Mouse (Mus musculus): ENCODE results near the gene Pappa2. TPM values are rescaled to one million over a fixed set of nuclear protein-coding genes. Genes with fewer than 3 reads are reported as not detected.
A peak's percentile ranks its signal among the peaks of the same experiment; 100 is the strongest.

The Pappa2 gene
- 0.04 and 0.14 TPM in 2 replicates for polyA plus RNA-seq (2014; fragmentation: Nextera tagmentation; extraction: Ambion mirVana)

DNA sequence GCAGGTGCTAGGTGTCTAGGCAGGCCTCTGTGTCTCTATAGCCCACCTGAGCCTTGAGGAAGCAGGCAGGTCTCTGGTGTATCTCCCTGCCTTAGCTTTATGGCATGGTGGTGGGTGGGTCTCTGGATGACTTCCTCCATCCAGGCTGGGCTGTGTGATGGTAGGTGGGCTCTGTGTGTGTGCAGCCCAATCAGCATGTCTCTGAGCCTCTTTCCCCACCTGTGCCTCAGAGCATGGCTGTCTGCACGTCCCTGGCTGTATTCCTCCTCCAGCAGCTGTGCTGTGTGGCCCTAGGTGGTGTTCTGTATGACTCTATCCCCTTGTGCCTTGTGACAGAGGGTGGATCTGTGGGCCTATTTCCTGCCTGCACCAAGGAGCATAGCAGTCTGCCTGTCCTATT is at the start of gene Pappa2:
Gene Pappa2, minus strand, starts transcription at position 101 of the 400 bp plus-strand sequence.
- no peak within 1 kb of the TSS for H3K4me3 ChIP-seq (ENCODE audit: low read depth, low read length)
- H3K4me2 ChIP-seq (ENCODE audit: low read length) = no peak within 1 kb of the TSS
- no peak within 1 kb of the TSS for H3K27ac ChIP-seq (ENCODE audit: low read depth)
- DNase-seq (ENCODE audit: low spot score) (no peak), ATAC-seq (replicated peaks; ENCODE audit: low FRiP score, low TSS enrichment, low read depth) (no peak)
- no peaks in the 10 kb centered on the region for H3K9me3 ChIP-seq (ENCODE audit: control insufficient read depth, low read length)
- no peaks in the 10 kb centered on the region for H3K27me3 ChIP-seq (replicated peaks; ENCODE audit: control insufficient read depth, insufficient read depth, low read length)
- no peaks in the 10 kb centered on the region for H3K36me3 ChIP-seq (ENCODE audit: control insufficient read depth, insufficient read depth, low read length)
- H3K9ac ChIP-seq (ENCODE audit: low read length) = no peak within 1 kb of the TSS
- no peaks in the 10 kb centered on the region for H3K4me1 ChIP-seq (replicated peaks; ENCODE audit: control insufficient read depth, insufficient read depth, low read length)
- WGBS = 46% methylated on average over 1 of the region's 1 CpGs

DNA sequence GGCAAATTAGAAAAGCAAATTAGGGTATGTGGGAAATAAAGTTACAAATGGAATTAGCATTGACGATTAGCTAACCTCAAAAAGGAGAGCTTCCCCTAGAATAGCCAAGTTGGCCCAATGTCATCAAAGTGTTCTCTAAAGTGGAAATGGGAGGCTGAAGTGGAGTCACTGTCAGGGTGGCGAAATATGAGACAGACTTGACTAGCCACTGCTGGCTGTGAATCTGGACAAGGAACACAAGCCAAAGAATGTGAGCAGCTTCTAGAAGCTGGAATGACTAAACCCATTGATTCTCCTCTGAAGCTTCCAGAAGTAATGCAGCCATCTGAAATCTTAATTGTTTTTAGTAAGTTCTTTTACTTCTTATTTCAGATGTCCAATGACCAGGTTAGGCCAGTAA is 48.8 kb upstream of the Pappa2 start:
- DNase-seq (ENCODE audit: low spot score) (no peak), ATAC-seq (replicated peaks; ENCODE audit: low FRiP score, low TSS enrichment, low read depth) (no peak)
- no peaks in the 10 kb centered on the region for H3K4me1 ChIP-seq (replicated peaks; ENCODE audit: control insufficient read depth, insufficient read depth, low read length)
- no peaks in the 10 kb centered on the region for H3K9me3 ChIP-seq (ENCODE audit: control insufficient read depth, low read length)
- H3K4me3 ChIP-seq (ENCODE audit: low read depth, low read length) = no peak overlapping the region
- H3K27ac ChIP-seq (ENCODE audit: low read depth) = no peak overlapping the region
- H3K27me3 ChIP-seq (replicated peaks; ENCODE audit: control insufficient read depth, insufficient read depth, low read length) = no peaks in the 10 kb centered on the region
- H3K4me2 ChIP-seq (ENCODE audit: low read length) = no peak overlapping the region
- H3K36me3 ChIP-seq (ENCODE audit: control insufficient read depth, insufficient read depth, low read length) = no peaks in the 10 kb centered on the region
- WGBS = 95% methylated on average over 2 of the region's 2 CpGs
- no peak overlapping the region for H3K9ac ChIP-seq (ENCODE audit: low read length)

DNA sequence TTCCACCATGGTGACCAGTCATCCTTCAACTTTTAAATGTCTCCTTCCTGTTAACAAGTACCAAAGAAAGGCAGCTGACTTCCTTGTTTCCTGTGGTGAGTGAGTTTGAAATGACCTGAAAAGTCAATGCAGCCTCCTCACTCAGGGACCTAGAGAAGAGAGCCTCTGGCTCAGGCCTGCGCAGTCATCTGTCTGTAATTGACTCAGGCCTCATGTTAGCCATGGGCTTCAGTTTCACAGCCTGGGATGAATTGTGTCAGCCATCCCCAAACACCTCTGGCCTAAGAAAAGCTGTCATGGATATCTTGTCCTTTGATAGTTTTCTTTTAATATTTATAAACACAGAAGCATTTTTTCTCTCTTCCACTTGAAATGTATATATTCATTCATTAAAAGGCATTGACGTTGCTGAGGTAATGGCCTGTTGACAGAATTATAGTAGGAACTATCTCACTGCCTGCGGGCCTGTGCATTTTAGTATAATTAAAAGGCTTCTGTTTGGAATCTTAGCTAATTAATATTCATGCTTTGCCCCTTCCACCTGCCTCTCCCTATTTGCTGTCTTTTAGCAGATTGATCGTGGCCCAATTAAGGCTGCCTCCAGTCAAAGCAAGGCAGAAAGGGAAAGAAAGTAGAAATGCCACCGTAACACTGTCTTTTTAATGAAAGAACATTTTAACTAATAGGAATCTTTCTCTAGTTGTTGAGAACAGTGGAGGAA is 34.8 kb upstream of the Pappa2 start:
- no peaks in the 10 kb centered on the region for H3K4me1 ChIP-seq (replicated peaks; ENCODE audit: control insufficient read depth, insufficient read depth, low read length)
- H3K9ac ChIP-seq (ENCODE audit: low read length) = no peak overlapping the region
- no peak for DNase-seq (ENCODE audit: low spot score)
- no peaks in the 10 kb centered on the region for H3K27me3 ChIP-seq (replicated peaks; ENCODE audit: control insufficient read depth, insufficient read depth, low read length)
- H3K27ac ChIP-seq (ENCODE audit: low read depth) = no peak overlapping the region
- WGBS = 80% methylated on average over 5 of the region's 5 CpGs
- no peak for ATAC-seq (replicated peaks; ENCODE audit: low FRiP score, low TSS enrichment, low read depth)
- no peaks in the 10 kb centered on the region for H3K36me3 ChIP-seq (ENCODE audit: control insufficient read depth, insufficient read depth, low read length)
- H3K9me3 ChIP-seq (ENCODE audit: control insufficient read depth, low read length) = no peaks in the 10 kb centered on the region
- no peak overlapping the region for H3K4me2 ChIP-seq (ENCODE audit: low read length)
- H3K4me3 ChIP-seq (ENCODE audit: low read depth, low read length) = no peak overlapping the region

DNA sequence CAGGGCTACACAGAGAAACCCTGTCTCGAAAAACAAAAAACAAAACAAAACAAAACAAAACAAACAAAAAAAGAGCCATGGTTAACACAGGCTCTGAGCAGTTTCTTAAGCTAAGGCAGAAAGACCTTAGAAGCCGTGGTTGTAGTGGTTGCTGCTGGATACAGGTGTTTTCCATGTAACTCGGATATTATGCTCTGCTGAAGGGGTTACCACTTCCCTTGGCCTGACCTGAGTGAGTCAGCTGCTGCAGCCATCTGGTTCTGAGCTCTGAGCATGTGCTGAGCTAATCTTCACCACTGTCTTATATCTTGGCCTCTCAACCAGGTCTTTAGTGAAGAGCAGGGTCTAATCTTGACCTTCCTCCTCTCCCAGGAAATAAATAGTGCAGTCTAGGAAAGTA is 6.8 kb upstream of the Pappa2 start:
- no peak overlapping the region for H3K4me3 ChIP-seq (ENCODE audit: low read depth, low read length)
- DNase-seq (ENCODE audit: low spot score) = no peak
- H3K36me3 ChIP-seq (ENCODE audit: control insufficient read depth, insufficient read depth, low read length) = no peaks in the 10 kb centered on the region
- H3K9me3 ChIP-seq (ENCODE audit: control insufficient read depth, low read length) = no peaks in the 10 kb centered on the region
- no peak overlapping the region for H3K9ac ChIP-seq (ENCODE audit: low read length)
- ATAC-seq (replicated peaks; ENCODE audit: low FRiP score, low TSS enrichment, low read depth) = no peak
- H3K4me2 ChIP-seq (ENCODE audit: low read length) = no peak overlapping the region
- no peaks in the 10 kb centered on the region for H3K27me3 ChIP-seq (replicated peaks; ENCODE audit: control insufficient read depth, insufficient read depth, low read length)
- no peaks in the 10 kb centered on the region for H3K4me1 ChIP-seq (replicated peaks; ENCODE audit: control insufficient read depth, insufficient read depth, low read length)
- WGBS = 76% methylated on average over 3 of the region's 3 CpGs
- H3K27ac ChIP-seq (ENCODE audit: low read depth) = no peak overlapping the region

DNA sequence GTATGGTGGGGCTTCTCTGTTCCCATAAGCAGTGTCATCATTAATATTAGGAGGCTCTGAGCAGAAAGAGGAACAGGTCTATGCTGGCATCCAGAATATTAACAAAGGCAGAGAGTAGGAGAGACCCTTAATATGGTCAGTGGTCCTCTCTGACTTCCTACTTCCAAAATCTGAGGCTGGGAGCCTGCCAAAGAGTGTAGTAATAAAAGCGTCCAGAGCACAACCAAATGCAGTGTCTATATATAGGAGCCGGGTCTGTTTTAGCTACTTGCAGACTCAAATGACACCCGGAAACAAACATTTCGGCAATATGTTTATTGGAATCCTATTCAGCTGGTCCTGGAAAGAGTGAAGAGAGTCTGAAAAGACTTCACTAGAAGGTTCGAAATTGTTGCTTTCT is 17.9 kb downstream of the Pappa2 start:
- H3K9me3 ChIP-seq (ENCODE audit: control insufficient read depth, low read length) = no peaks in the 10 kb centered on the region
- no peak overlapping the region for H3K4me3 ChIP-seq (ENCODE audit: low read depth, low read length)
- no peaks in the 10 kb centered on the region for H3K4me1 ChIP-seq (replicated peaks; ENCODE audit: control insufficient read depth, insufficient read depth, low read length)
- H3K27me3 ChIP-seq (replicated peaks; ENCODE audit: control insufficient read depth, insufficient read depth, low read length) = no peaks in the 10 kb centered on the region
- H3K27ac ChIP-seq (ENCODE audit: low read depth) = no peak overlapping the region
- DNase-seq (ENCODE audit: low spot score) (no peak), ATAC-seq (replicated peaks; ENCODE audit: low FRiP score, low TSS enrichment, low read depth) (no peak)
- no peak overlapping the region; the same call in 1 of the 2 replicates for H3K4me2 ChIP-seq (ENCODE audit: low read length)
- WGBS = 39% methylated on average over 5 of the region's 5 CpGs
- H3K36me3 ChIP-seq (ENCODE audit: control insufficient read depth, insufficient read depth, low read length) = no peaks in the 10 kb centered on the region
- no peak overlapping the region for H3K9ac ChIP-seq (ENCODE audit: low read length)

DNA sequence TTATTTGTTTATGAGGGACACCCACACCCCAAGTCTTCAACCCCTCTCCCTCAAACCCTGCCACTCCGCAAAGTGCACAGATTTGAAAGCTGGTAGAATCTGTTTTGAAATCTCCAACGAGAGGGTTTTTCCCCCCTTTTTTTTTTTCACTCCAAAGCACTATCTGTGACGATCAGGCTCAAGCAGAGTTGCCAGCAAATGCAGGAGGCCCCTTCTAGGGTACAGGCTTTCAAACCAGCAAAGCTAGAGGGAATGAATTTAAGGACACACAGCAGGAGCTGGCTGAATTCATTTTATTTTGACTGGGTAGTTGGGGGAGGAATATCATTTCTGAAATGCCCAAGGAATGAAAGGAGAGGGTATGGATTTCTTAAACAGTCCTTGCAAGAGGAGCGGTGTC is 19.3 kb downstream of the Pappa2 start:
- Histone ChIP-seq H3K9me3 (ENCODE audit: control insufficient read depth, low read length) (no peaks in the 10 kb centered on the region), H3K4me1 (replicated peaks; ENCODE audit: control insufficient read depth, insufficient read depth, low read length) (no peaks in the 10 kb centered on the region), H3K4me2 (ENCODE audit: low read length) (no peak overlapping the region; the same call in 1 of the 2 replicates), H3K4me3 (ENCODE audit: low read depth, low read length) (no peak overlapping the region), H3K9ac (ENCODE audit: low read length) (no peak overlapping the region), H3K36me3 (ENCODE audit: control insufficient read depth, insufficient read depth, low read length) (no peaks in the 10 kb centered on the region), H3K27me3 (replicated peaks; ENCODE audit: control insufficient read depth, insufficient read depth, low read length) (no peaks in the 10 kb centered on the region), H3K27ac (ENCODE audit: low read depth) (no peak overlapping the region)
- ATAC-seq (replicated peaks; ENCODE audit: low FRiP score, low TSS enrichment, low read depth) = no peak
- DNase-seq (ENCODE audit: low spot score) = no peak
- 35% methylated on average over 4 of the region's 4 CpGs for WGBS

DNA sequence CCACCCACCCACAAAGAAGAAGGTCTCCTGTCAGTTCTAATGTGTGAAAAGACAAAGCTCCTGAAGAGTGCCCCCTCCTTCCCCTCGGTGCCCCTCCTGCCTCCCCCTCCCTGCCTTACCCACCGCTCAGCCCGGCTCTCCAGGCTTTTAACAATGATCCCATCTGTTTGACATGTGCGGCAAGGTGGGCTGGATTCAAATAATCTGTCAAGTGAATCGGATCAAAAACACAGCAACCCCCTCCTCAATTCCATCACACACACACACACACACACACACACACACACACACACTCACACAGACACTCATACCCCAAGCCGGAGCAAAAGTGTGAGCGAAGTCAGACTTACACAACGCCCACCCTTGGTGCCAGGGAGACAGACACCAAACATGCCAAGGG is 19.7 kb downstream of the Pappa2 start:
- Histone ChIP-seq H3K27ac (ENCODE audit: low read depth) (no peak overlapping the region), H3K4me2 (ENCODE audit: low read length) (peak overlapping the region; percentile 6; the same call in 1 of the 2 replicates), H3K4me1 (replicated peaks; ENCODE audit: control insufficient read depth, insufficient read depth, low read length) (no peaks in the 10 kb centered on the region), H3K9ac (ENCODE audit: low read length) (no peak overlapping the region), H3K36me3 (ENCODE audit: control insufficient read depth, insufficient read depth, low read length) (no peaks in the 10 kb centered on the region), H3K9me3 (ENCODE audit: control insufficient read depth, low read length) (no peaks in the 10 kb centered on the region), H3K27me3 (replicated peaks; ENCODE audit: control insufficient read depth, insufficient read depth, low read length) (no peaks in the 10 kb centered on the region), H3K4me3 (ENCODE audit: low read depth, low read length) (no peak overlapping the region)
- 20% methylated on average over 8 of the region's 8 CpGs for WGBS
- ATAC-seq (replicated peaks; ENCODE audit: low FRiP score, low TSS enrichment, low read depth) (no peak), DNase-seq (ENCODE audit: low spot score) (no peak)

DNA sequence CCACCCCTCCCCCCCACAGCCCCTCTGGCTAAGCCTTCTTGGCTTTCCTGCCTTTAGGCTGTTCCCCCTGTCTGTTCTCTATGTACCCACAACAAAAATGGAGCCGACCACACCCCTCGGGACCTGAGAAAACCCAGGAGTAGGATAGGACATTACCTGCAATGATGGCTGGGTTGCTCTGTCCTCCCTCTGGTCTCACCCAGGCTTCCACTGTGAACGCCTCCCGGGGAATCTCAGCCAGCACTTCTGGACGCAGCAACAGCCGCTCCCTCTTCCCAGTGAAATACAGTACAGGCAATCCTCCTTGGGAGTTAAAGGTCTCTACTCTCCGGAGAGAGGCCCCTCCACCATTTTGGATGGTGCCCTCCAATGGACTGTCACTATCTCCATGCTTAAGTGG is 23.9 kb downstream of the Pappa2 start:
- no peak overlapping the region for H3K4me3 ChIP-seq (ENCODE audit: low read depth, low read length)
- WGBS = 83% methylated on average over 7 of the region's 7 CpGs

DNA sequence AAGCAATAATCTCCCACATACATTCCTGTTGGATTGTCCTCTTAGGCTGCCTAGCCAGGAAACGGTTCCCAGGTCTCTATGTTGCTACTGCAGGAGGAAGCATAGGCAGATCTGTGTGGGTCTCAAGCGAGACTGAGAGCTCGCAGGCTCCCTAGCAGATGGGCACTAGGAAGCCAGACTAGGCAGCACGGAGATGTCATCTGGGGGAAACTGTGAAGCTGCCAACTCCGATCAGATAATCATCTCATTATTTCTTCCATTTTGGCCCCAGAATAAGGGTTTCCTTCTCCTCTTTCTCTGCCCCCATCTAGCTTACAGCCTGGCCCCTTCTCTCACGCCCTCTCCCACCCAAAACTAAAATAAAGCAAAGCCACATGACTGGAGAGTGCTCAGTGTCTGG is 25.5 kb downstream of the Pappa2 start:
- Histone ChIP-seq H3K9me3 (ENCODE audit: control insufficient read depth, low read length) (no peaks in the 10 kb centered on the region), H3K4me3 (ENCODE audit: low read depth, low read length) (no peak overlapping the region), H3K4me1 (replicated peaks; ENCODE audit: control insufficient read depth, insufficient read depth, low read length) (no peaks in the 10 kb centered on the region), H3K4me2 (ENCODE audit: low read length) (no peak overlapping the region), H3K27ac (ENCODE audit: low read depth) (no peak overlapping the region), H3K36me3 (ENCODE audit: control insufficient read depth, insufficient read depth, low read length) (no peaks in the 10 kb centered on the region), H3K27me3 (replicated peaks; ENCODE audit: control insufficient read depth, insufficient read depth, low read length) (no peaks in the 10 kb centered on the region), H3K9ac (ENCODE audit: low read length) (no peak overlapping the region)
- DNase-seq (ENCODE audit: low spot score) (no peak), ATAC-seq (replicated peaks; ENCODE audit: low FRiP score, low TSS enrichment, low read depth) (no peak)
- 70% methylated on average over 6 of the region's 6 CpGs for WGBS

More for the DNA sequence above, 23.9 kb downstream of the Pappa2 start:
- no peaks in the 10 kb centered on the region for H3K36me3 ChIP-seq (ENCODE audit: control insufficient read depth, insufficient read depth, low read length)
- H3K9me3 ChIP-seq (ENCODE audit: control insufficient read depth, low read length) = no peaks in the 10 kb centered on the region
- no peaks in the 10 kb centered on the region for H3K4me1 ChIP-seq (replicated peaks; ENCODE audit: control insufficient read depth, insufficient read depth, low read length)
- no peak overlapping the region for H3K27ac ChIP-seq (ENCODE audit: low read depth)
- DNase-seq (ENCODE audit: low spot score) = no peak
- no peak overlapping the region for H3K4me2 ChIP-seq (ENCODE audit: low read length)
- no peak overlapping the region for H3K9ac ChIP-seq (ENCODE audit: low read length)
- no peaks in the 10 kb centered on the region for H3K27me3 ChIP-seq (replicated peaks; ENCODE audit: control insufficient read depth, insufficient read depth, low read length)
- no peak for ATAC-seq (replicated peaks; ENCODE audit: low FRiP score, low TSS enrichment, low read depth)

All from intestine, embryonic 14.5 days (tissue).